Comparison of ENCODE assay signal across 10 mouse cellular contexts in the genomic region with DNA sequence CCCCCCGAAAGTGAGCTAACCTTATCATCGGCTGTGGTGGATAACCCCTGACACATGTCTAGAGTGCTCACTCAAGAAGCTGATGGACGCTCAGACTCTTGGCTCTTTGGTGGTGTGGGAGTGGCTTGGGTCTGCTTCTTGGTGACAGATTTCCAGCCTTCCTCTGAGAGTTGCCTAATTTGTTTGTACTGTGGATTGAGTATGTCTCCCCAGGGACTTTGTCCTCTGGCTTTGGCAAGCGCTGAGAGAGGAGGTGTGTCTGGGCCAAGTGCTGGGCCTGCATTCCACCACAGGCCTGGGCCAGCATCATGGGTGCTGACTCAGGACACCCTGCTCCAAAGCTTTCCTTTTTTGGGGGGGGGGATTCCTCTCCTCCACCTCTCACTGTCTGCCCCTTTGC. TPM values are rescaled to one million over a fixed set of nuclear protein-coding genes. Genes with fewer than 3 reads are reported as not detected.
DNase-seq lines count a peak whose midpoint lies in the region; ATAC-seq and TF ChIP-seq lines count a peak whose summit lies in the region.
"Had no signal": no experiment of that assay in that cellular context is flagged by ENCODE, and none has a peak within 500 bp of the region (broad histone marks: within the 10 kb centered on the region; RNA-seq: fewer than 3 reads in every experiment).

No protein-coding gene starts in this region.

- DNase-seq in adipocyte (ENCODE audit: low spot score) = peak; percentile 64
- DNase-seq in kidney, adult 2 months = peak; percentile 95
- DNase-seq in lung, adult 18-20 months = peak; percentile 69 to 84
- DNase-seq in layer of hippocampus, adult 2 months (ENCODE audit: low spot score in 2 of 2) = no peak
- no peak for DNase-seq in cerebellum, adult 9-10 months

- no peaks in the 10 kb centered on the region for H3K79me2 ChIP-seq in C2C12 (ENCODE audit: control insufficient read depth, insufficient read depth)

- H3ac ChIP-seq in C2C12 (ENCODE audit: control insufficient read depth, insufficient read length, low read depth) = no peak overlapping the region

- H3K79me3 ChIP-seq in C2C12 (ENCODE audit: low read depth) = no peaks in the 10 kb centered on the region

- 23% methylated on average over 4 of the region's 4 CpGs for WGBS in kidney, adult 2 months
- whole genome bisulfite sequencing in forebrain, embryonic 12.5 days = 78% methylated on average over 4 of the region's 4 CpGs

- no peaks in the 10 kb centered on the region for H3K27me3 ChIP-seq in C2C12 (ENCODE audit: control insufficient read depth, insufficient read depth, insufficient read length)
- no peaks in the 10 kb centered on the region for H3K27me3 ChIP-seq in kidney, adult 2 months (replicated peaks; ENCODE audit: control insufficient read depth, insufficient read depth, low read length)
- H3K27me3 ChIP-seq in forebrain, embryonic 12.5 days = no peaks in the 10 kb centered on the region
- H3K27me3 ChIP-seq: embryonic facial prominence, embryonic 12.5 days; neural tube, embryonic 12.5 days had no signal

- no peak for TF ChIP-seq POLR2A in kidney, adult 2 months (IDR thresholded peaks at IDR 0.05; ENCODE audit: low read depth, low read length)

- ATAC-seq in erythroid progenitor cell, adult 5-6 weeks (replicated peaks; ENCODE audit: low FRiP score, poor library complexity, severe bottlenecking) = no peak
- no peak for ATAC-seq in forebrain, embryonic 12.5 days (ENCODE audit: low FRiP score)

- H3K4me2 ChIP-seq in forebrain, embryonic 12.5 days = no peak overlapping the region
- H3K4me2 ChIP-seq: embryonic facial prominence, embryonic 12.5 days; neural tube, embryonic 12.5 days had no signal

- peaks cover 14% of the 10 kb centered on the region; the same call in 1 of the 2 replicates for H3K4me1 ChIP-seq in kidney, adult 2 months (ENCODE audit: control insufficient read depth, insufficient read depth, low read length)
- no peaks in the 10 kb centered on the region for H3K4me1 ChIP-seq in forebrain, embryonic 12.5 days
- H3K4me1 ChIP-seq: embryonic facial prominence, embryonic 12.5 days; neural tube, embryonic 12.5 days had no signal

- TF ChIP-seq CTCF in C2C12 (IDR thresholded peaks at IDR 0.05; ENCODE audit: control insufficient read depth, insufficient read depth, insufficient read length) = no peak
- TF ChIP-seq CTCF in kidney, adult 2 months (conservative IDR thresholded peaks at IDR 0.05; ENCODE audit: insufficient read depth, insufficient read length, low read depth, low read length) = no peak
- no peak for TF ChIP-seq CTCF in layer of hippocampus, adult 2 months (conservative IDR thresholded peaks at IDR 0.05)

- H3K9me3 ChIP-seq in forebrain, embryonic 12.5 days = peaks cover 6% of the 10 kb centered on the region
- H3K9me3 ChIP-seq: embryonic facial prominence, embryonic 12.5 days; neural tube, embryonic 12.5 days had no signal

- no peak overlapping the region for H3K4me3 ChIP-seq in C2C12 (ENCODE audit: insufficient read depth, poor library complexity, severe bottlenecking)
- no peak overlapping the region for H3K4me3 ChIP-seq in kidney, adult 2 months (ENCODE audit: insufficient read depth, low read depth, low read length)
- H3K4me3 ChIP-seq in layer of hippocampus, adult 2 months = no peak overlapping the region
- no peak overlapping the region for H3K4me3 ChIP-seq in forebrain, embryonic 12.5 days (replicated peaks)
- H3K4me3 ChIP-seq: embryonic facial prominence, embryonic 12.5 days; neural tube, embryonic 12.5 days had no signal

- H3K27ac ChIP-seq in kidney, adult 2 months (ENCODE audit: insufficient read depth, low read depth, low read length) = no peak overlapping the region
- H3K27ac ChIP-seq in layer of hippocampus, adult 2 months = no peak overlapping the region
- H3K27ac ChIP-seq in forebrain, embryonic 12.5 days = no peak overlapping the region
- H3K27ac ChIP-seq: embryonic facial prominence, embryonic 12.5 days; neural tube, embryonic 12.5 days had no signal

- H3K9ac ChIP-seq in forebrain, embryonic 12.5 days = no peak overlapping the region
- H3K9ac ChIP-seq: embryonic facial prominence, embryonic 12.5 days; neural tube, embryonic 12.5 days had no signal

- H3K36me3 ChIP-seq in C2C12 (ENCODE audit: control insufficient read depth, insufficient read depth) = no peaks in the 10 kb centered on the region
- H3K36me3 ChIP-seq in kidney, adult 2 months (ENCODE audit: control insufficient read depth, insufficient read depth, low read length) = no peaks in the 10 kb centered on the region
- H3K36me3 ChIP-seq in forebrain, embryonic 12.5 days (replicated peaks) = no peaks in the 10 kb centered on the region
- H3K36me3 ChIP-seq: embryonic facial prominence, embryonic 12.5 days; neural tube, embryonic 12.5 days had no signal

TF ChIP-seq in C2C12, 6 proteins besides CTCF, POLR2A, EP300 and RAD21:
- no peak for TF ChIP-seq MYOD1 (IDR thresholded peaks at IDR 0.05; ENCODE audit: control insufficient read depth, insufficient read length, low read depth)
- TF ChIP-seq CEBPB (IDR thresholded peaks at IDR 0.05; ENCODE audit: low read depth) = peak; percentile 90
TF ChIP-seq in C2C12: peak in this region for 1.

RNA-seq across cellular contexts. Expression of a gene that starts 28.9 kb away (rescaled TPM):
- polyA plus RNA-seq in C2C12 (2012; fragmentation: generic; extraction: Trizol) = not detected
- polyA plus RNA-seq in kidney, adult 2 months (2012; rRNA removed) = 0.05 and 0.08 TPM in 2 replicates
- total RNA-seq in layer of hippocampus, adult 2 months (2021) = 1 to 10 TPM; 1.5 to 2.3 TPM
- total RNA-seq in erythroid progenitor cell, adult 5-6 weeks (2015; ENCODE audit: low replicate concordance) = not detected in 2 replicates
- total RNA-seq in erythroid progenitor cell, adult 5-6 weeks (2017; ENCODE audit: low replicate concordance) = not detected in 2 replicates
- 14.1 and 17.4 TPM in 2 replicates for polyA plus RNA-seq in forebrain, embryonic 12.5 days (2016; fragmentation: Nextera tagmentation; extraction: Ambion mirVana)

RNA-seq across cellular contexts. Expression of a gene that starts 40.0 kb away (rescaled TPM):
- polyA plus RNA-seq in C2C12 (2012; fragmentation: generic; extraction: Trizol) = not detected
- 6.5 and 6.6 TPM in 2 replicates for polyA plus RNA-seq in kidney, adult 2 months (2012; rRNA removed)
- total RNA-seq in layer of hippocampus, adult 2 months (2021) = 1 to 10 TPM; 3.6 to 3.7 TPM
- not detected in 2 replicates for total RNA-seq in erythroid progenitor cell, adult 5-6 weeks (2015; ENCODE audit: low replicate concordance)
- not detected in 2 replicates for total RNA-seq in erythroid progenitor cell, adult 5-6 weeks (2017; ENCODE audit: low replicate concordance)
- 0.23 and 0.29 TPM in 2 replicates for polyA plus RNA-seq in forebrain, embryonic 12.5 days (2016; fragmentation: Nextera tagmentation; extraction: Ambion mirVana)

Comparison
In these comparisons a context has a peak if more than half of its experiments do, and no peak if none do; other contexts are left out.
1. DNase-seq: peak in adipocyte (single experiment), kidney, adult 2 months (single experiment) and lung, adult 18-20 months (2 of 2); none in layer of hippocampus, adult 2 months (0 of 2) and cerebellum, adult 9-10 months (single experiment).
2. RNA of a gene that starts 28.9 kb away (polyA plus RNA-seq): 14.1 to 17.4 TPM in forebrain, embryonic 12.5 days; 0.05 to 0.08 TPM in kidney, adult 2 months and not detected in C2C12 (single experiment); every median in the first group is over 10 times any median in the second.